Comparison of ENCODE assay signal across 1 mouse cellular context in the genomic region with DNA sequence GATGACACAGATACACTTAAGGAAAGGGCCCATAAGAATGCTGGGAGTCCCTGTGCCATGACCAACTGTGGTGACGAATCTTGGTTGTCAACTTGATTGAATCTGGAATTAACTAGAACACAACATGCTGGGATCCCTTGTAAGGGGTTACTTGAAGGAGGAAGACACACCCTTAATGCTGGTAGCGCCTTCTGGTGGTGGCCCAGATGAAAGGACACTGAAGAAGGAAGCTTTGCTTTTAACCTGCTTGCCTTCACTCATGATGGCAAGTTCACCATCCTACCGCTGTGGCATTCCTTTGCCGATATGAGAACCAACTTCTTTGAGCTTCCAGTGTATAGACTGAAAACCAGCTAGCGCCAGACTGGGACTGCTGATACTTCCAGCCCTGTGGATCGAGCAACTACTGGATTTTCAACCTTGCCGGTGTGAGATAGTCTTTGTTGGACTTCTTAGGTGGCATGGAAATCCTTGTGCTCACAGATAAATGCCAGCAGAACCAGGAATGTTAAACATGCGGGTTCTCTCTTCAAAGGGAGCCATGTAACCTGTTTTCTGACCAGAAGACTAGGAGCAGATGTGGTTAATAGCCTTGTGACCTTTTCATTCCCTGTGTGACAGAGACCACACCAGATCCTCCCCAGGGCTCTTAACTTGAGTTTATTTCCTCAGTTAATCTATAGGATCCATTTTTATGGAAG.
TF ChIP-seq lines count a peak whose summit lies in the region.

No protein-coding gene starts in this region.

TF ChIP-seq in CH12.LX, 34 proteins besides CTCF, POLR2A, EP300 and RAD21 (continued from another document):
- TF ChIP-seq NELFE (IDR thresholded peaks at IDR 0.05; ENCODE audit: low read depth, low read length) (no peak; the same call in 1 of the 2 replicates), MAFK (IDR thresholded peaks at IDR 0.05; ENCODE audit: insufficient replicate concordance, low read length) (no peak), MAZ (IDR thresholded peaks at IDR 0.05; ENCODE audit: low read depth, low read length) (no peak), USF1 (IDR thresholded peaks at IDR 0.05; ENCODE audit: low read depth, low read length) (no peak), PAX5 (IDR thresholded peaks at IDR 0.05; ENCODE audit: low read length) (no peak)
